Mouse (Mus musculus): ENCODE results near the gene Reg3a. TPM values are rescaled to one million over a fixed set of nuclear protein-coding genes. Genes with fewer than 3 reads are reported as not detected.
"Not testable (repeated sequence)": the region's sequence is repeated elsewhere in the genome, so short reads cannot be mapped to it uniquely, and the experiment has no call there.

The Reg3a gene
- total and polyA plus RNA-seq, 2 experiments from 2014 or later: not detected

DNA sequence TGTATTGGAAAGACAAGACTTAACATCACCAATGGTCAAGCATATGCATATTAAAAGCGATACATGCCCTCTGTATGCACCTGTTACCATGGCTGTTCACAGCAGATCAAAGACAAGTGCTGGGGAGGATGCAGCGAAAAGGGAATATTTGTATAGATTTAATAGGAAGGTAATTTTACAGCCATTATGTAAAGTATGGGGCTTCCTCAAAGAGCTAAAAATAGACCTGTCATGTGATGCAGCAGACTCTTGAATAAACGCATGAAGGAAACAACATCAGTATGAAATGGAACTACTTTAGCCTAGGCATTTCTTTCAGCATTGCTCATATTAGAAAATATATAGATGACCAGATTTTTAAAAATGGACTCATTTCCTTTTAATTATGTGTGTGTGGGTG, 5.1 kb downstream of the Reg3a start:
- DNase-seq (no peak), ATAC-seq (no peak)
- no peaks in the 10 kb centered on the region for H3K9me3 ChIP-seq (ENCODE audit: low read length)
- H3K36me3 ChIP-seq (ENCODE audit: insufficient read depth): no peaks in the 10 kb centered on the region
- no peaks in the 10 kb centered on the region for H3K4me1 ChIP-seq (ENCODE audit: insufficient read depth)
- no peak overlapping the region for H3K4me3 ChIP-seq (ENCODE audit: low read depth, low read length)
- TF ChIP-seq CTCF (IDR thresholded peaks at IDR 0.05; ENCODE audit: low read depth): no peak
- WGBS: 65% methylated on average over 3 of the region's 3 CpGs
- no peak overlapping the region for H3K27ac ChIP-seq (ENCODE audit: low read depth, low read length)
- no peak overlapping the region for H3K4me2 ChIP-seq (ENCODE audit: low read depth)
- no peak overlapping the region for H3K9ac ChIP-seq
- H3K27me3 ChIP-seq (ENCODE audit: insufficient read depth, low read length): no peaks in the 10 kb centered on the region

GRCm38 (mm10) chr6:78395323-78395722, 14.8 kb downstream of the Reg3a start, which contains the start of gene Reg2:
Gene Reg2, plus strand, starts transcription at chr6:78395623.
- H3K9ac ChIP-seq; H3K36me3 ChIP-seq (ENCODE audit: insufficient read depth); H3K27ac ChIP-seq (ENCODE audit: low read depth, low read length); H3K4me2 ChIP-seq (ENCODE audit: low read depth); DNase-seq; H3K27me3 ChIP-seq (ENCODE audit: insufficient read depth, low read length); H3K4me1 ChIP-seq (ENCODE audit: insufficient read depth); ATAC-seq; H3K4me3 ChIP-seq (ENCODE audit: low read depth, low read length); H3K9me3 ChIP-seq (ENCODE audit: low read length): not testable (repeated sequence)
- 94% methylated on average over 4 of the region's 17 CpGs for WGBS

- not testable (repeated sequence) for H3K4me1 ChIP-seq (ENCODE audit: insufficient read depth); H3K9ac ChIP-seq; H3K27me3 ChIP-seq (ENCODE audit: insufficient read depth, low read length); H3K9me3 ChIP-seq (ENCODE audit: low read length); DNase-seq; ATAC-seq; H3K36me3 ChIP-seq (ENCODE audit: insufficient read depth); H3K27ac ChIP-seq (ENCODE audit: low read depth, low read length); H3K4me3 ChIP-seq (ENCODE audit: low read depth, low read length); H3K4me2 ChIP-seq (ENCODE audit: low read depth)
Measured at GRCm38 (mm10) chr6:78422411-78422810, 41.9 kb downstream of the Reg3a start, which contains the start of gene Reg1. Gene Reg1, plus strand, starts transcription at chr6:78422711.

DNA sequence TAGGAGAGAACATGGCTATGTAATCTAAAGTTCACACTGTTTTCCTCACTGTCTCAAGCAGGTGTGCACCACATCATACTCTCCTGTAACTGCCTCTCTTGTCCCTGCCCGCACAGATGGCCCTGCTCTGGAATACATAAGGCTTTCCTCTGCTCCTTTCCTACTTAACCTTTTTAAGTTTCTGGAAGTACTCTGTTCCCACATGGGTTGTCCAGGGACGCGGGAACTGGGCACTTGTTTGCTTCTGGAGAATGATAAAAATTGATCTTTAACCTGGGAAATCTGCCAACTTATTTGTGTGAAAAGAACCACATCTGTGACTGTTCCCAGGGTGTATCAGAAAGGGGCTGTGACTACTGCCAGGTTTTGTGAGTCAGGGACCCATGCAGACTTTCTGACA, 45.0 kb downstream of the Reg3a start:
- 90% methylated on average over 3 of the region's 3 CpGs for whole genome bisulfite sequencing
- DNase-seq: no peak
- Histone ChIP-seq H3K27ac (ENCODE audit: low read depth, low read length) (no peak overlapping the region), H3K4me2 (ENCODE audit: low read depth) (no peak overlapping the region), H3K9ac (no peak overlapping the region), H3K36me3 (ENCODE audit: insufficient read depth) (no peaks in the 10 kb centered on the region), H3K9me3 (ENCODE audit: low read length) (no peaks in the 10 kb centered on the region), H3K4me1 (ENCODE audit: insufficient read depth) (no peaks in the 10 kb centered on the region), H3K27me3 (ENCODE audit: insufficient read depth, low read length) (no peaks in the 10 kb centered on the region), H3K4me3 (ENCODE audit: low read depth, low read length) (no peak overlapping the region)
- no peak for TF ChIP-seq CTCF (IDR thresholded peaks at IDR 0.05; ENCODE audit: low read depth)
- no peak for ATAC-seq

Other genes with a start within 250 kb of the Reg3a start
- not detected in 2 replicates for gene Reg3b, start 10.1 kb upstream of the Reg3a start, total RNA-seq (2014; rRNA removed)
- gene Reg3b, start 10.1 kb upstream of the Reg3a start, polyA plus RNA-seq (2015; fragmentation: Nextera tagmentation; extraction: Ambion mirVana): not detected in 2 replicates
- gene Reg3d, start 1.8 kb upstream of the Reg3a start, total RNA-seq (2014; rRNA removed): not detected in 2 replicates
- gene Reg3d, start 1.8 kb upstream of the Reg3a start, polyA plus RNA-seq (2015; fragmentation: Nextera tagmentation; extraction: Ambion mirVana): not detected in 2 replicates
- gene Reg2, start 14.9 kb downstream of the Reg3a start, total RNA-seq (2014; rRNA removed): not detected in 2 replicates
- not detected in 2 replicates for gene Reg2, start 14.9 kb downstream of the Reg3a start, polyA plus RNA-seq (2015; fragmentation: Nextera tagmentation; extraction: Ambion mirVana)
- not detected in 2 replicates for gene Reg1, start 42.0 kb downstream of the Reg3a start, total RNA-seq (2014; rRNA removed)
- not detected in 2 replicates for gene Reg1, start 42.0 kb downstream of the Reg3a start, polyA plus RNA-seq (2015; fragmentation: Nextera tagmentation; extraction: Ambion mirVana)
- not detected in 2 replicates for gene Reg3g, start 88.2 kb downstream of the Reg3a start, total RNA-seq (2014; rRNA removed)
- not detected in 2 replicates for gene Reg3g, start 88.2 kb downstream of the Reg3a start, polyA plus RNA-seq (2015; fragmentation: Nextera tagmentation; extraction: Ambion mirVana)